Mouse (Mus musculus): ENCODE measurements around the gene Usp2. TPM values are rescaled to one million over a fixed set of nuclear protein-coding genes. Genes with fewer than 3 reads are reported as not detected.

The Usp2 gene
- total RNA-seq, 2 experiments from 2014 or later, result 102 to 133 TPM

Other genes starting within 250 kb of the Usp2 start
- 10 to 100 TPM; 42.5 to 44.6 TPM for gene Thy1, start 23.6 kb upstream of the Usp2 start, total RNA-seq (2021)
- under 1 TPM in 1 of 2 experiments, not detected in 1; 0.18 TPM for gene Mfrp, start 34.7 kb downstream of the Usp2 start, total RNA-seq (2021)
- 10 to 100 TPM; 25.9 to 26.0 TPM for gene C1qtnf5, start 40.2 kb downstream of the Usp2 start, total RNA-seq (2021)
- gene Gm49380, start 46.5 kb downstream of the Usp2 start, total RNA-seq (2021), result under 1 TPM; 0.23 to 0.49 TPM
- 10 to 100 TPM; 13.0 to 15.1 TPM for gene Rnf26, start 46.5 kb downstream of the Usp2 start, total RNA-seq (2021)
- gene Mcam, start 67.4 kb downstream of the Usp2 start, total RNA-seq (2021), result 100 to 1,000 TPM; 107 to 115 TPM
- gene Cbl, start 167.0 kb downstream of the Usp2 start, total RNA-seq (2021), result 10 to 100 TPM; 15.8 to 22.1 TPM
- gene Ccdc153, start 173.7 kb downstream of the Usp2 start, total RNA-seq (2021), result not detected
- gene Pdzd3, start 184.4 kb downstream of the Usp2 start, total RNA-seq (2021), result 1 to 10 TPM; 1.2 to 1.4 TPM
- 10 to 100 TPM; 21.6 to 23.0 TPM for gene Nlrx1, start 201.6 kb downstream of the Usp2 start, total RNA-seq (2021)
- gene Abcg4, start 221.6 kb downstream of the Usp2 start, total RNA-seq (2021), result 1 to 10 TPM in 1 of 2 experiments, under 1 TPM in 1; 0.68 to 1.3 TPM
- 10 to 100 TPM in 1 of 2 experiments, 1 to 10 TPM in 1; 9.8 to 11.0 TPM for gene Hinfp, start 238.7 kb downstream of the Usp2 start, total RNA-seq (2021)

Data from gastrocnemius, postnatal 10 days (tissue).